Mouse (Mus musculus) liver, embryonic 14.5 days (tissue): Measurements from ENCODE around the gene Tor1a.

Source experiments
- CTCF ChIP-seq: IDR thresholded peaks from 2 replicates; pipeline ENCODE4 v1.5.1; 2016; ENCODE audit warnings: antibody characterized with exemption, low read depth, control low read depth
- EP300 ChIP-seq: IDR thresholded peaks from 2 replicates; pipeline ENCODE4 v1.6.1; 2016; ENCODE audit warnings: antibody characterized with exemption, low read depth

GRCm38 (mm10) chr2:30938574-30938991 is 29.1 kb downstream of the Tor1a start:
- TF ChIP-seq CTCF (no peak), EP300 (no peak)
